Mouse (Mus musculus) frontal cortex, postnatal 25 days (tissue): Measurements from ENCODE around the gene Pla2g2d.

Source experiments
- DNase-seq, 2 experiments: peaks; one replicate each; pipeline ENCODE4 v3.0.0; 2022; ENCODE audit warnings: low spot score in 2 of 2

Pla2g2d gene

DNA sequence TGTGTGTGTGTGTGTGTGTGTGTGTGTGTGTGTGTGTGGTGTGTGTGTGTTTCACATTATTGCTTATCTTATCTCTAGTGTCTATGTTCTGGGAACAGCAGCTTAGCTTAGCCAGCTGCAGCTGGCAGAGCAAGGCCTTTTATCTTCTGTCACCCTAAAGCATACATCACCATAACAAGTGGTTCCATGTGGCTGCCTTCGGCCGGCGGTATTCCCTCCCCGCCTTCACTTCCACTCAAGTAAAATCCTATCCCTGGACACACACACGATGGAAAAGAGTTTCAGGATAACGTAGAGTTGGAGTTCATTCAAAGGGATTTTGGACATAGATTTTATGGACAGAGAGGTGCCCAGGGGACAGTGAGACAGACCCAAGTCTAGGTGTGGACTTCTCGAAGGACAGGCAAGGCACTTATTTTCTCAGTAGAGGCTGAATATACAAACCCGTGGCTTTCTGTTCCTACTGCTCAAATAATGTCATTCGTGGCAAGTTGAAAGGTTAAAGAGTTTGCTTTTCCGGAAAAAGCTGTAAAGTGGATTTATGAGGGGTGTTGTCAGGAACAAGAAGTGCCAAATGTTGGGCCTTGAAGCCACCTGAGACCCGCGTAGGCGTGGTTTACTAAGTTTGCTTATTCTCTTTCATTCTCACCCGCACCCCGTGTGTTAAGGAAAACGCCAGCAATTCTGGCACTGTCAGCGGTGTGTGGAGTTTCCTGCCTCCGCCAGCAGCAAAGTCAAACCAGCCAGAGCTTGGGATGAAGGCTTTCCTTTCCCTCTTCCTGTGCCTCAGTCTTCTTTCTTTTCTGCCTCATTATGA is 50.4 kb downstream of the Pla2g2d start:
- DNase-seq: no peak

GRCm38 (mm10) chr4:138827147-138827546 is 51.6 kb downstream of the Pla2g2d start:
- DNase-seq: no peak
